Mouse (Mus musculus) heart, adult 10 weeks (tissue): ENCODE data around the gene Gm5157. TPM values are rescaled to one million over a fixed set of nuclear protein-coding genes. Genes with fewer than 3 reads are reported as not detected.

Experiments
- polyA plus RNA-seq: library from polyadenylated mRNA; stranded (reverse); fragments of 350-450 nt; fragmentation: Illumina TruSeq; extraction: RNeasy Lipid Tissue Mini Kit (QIAGEN cat#74804); gene quantifications from one replicate; pipeline ENCODE4 v1.2.3, GENCODE M21; 2014; ENCODE audit warnings: low read depth, low replicate concordance

The Gm5157 gene
- not detected for polyA plus RNA-seq

DNA sequence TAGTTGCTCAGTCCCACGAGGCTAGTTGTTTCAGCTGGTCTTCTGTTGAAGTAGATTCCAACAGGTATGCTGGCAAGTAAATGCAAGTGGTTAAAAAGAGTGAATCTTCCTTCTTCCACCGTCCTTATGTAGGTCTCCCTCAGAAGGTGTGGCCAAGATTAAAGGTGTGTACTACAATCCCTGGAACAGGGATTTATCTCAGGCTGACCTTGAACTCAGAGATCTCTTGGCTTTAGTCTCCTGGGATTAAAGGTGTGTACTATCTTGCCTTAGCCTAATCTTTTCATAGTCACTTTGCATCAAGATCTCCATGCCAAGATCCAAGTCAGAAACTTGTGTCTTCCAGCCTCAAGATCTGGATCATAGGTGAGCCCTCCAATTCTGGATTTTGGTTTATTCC is at the start of gene Gm5157:
Gm5157 (minus strand) TSS at position 101 of the 400 bp plus-strand sequence.

DNA sequence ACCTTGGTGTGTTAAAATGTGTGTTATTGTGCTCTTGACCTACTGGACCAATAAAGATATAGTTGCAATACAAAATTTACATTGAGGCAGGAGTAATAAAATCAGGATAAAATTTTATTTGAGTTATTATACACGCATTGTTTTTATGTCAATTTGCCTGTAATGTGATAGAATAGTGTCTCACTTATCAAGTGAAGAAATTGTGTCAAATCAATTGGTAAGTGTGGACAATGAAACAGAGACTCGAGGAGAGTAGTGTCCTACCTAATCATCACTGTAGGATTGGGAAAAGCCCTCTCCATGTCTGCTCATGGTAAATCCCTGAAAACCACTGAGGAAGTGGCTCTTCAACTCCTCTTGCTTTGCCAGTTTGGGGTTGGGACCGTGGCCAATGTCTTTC is 28.3 kb downstream of the Gm5157 start, which contains the start of gene Vmn1r123:
Vmn1r123 (plus strand) TSS at position 301 of the 400 bp plus-strand sequence.

Other genes with a start within 250 kb of the Gm5157 start
- not detected for gene Vmn1r119, start 178.0 kb downstream of the Gm5157 start, polyA plus RNA-seq
- not detected for gene Vmn1r120, start 136.6 kb downstream of the Gm5157 start, polyA plus RNA-seq
- not detected for gene Vmn1r121, start 91.9 kb downstream of the Gm5157 start, polyA plus RNA-seq
- gene Vmn1r122, start 56.3 kb downstream of the Gm5157 start, polyA plus RNA-seq = not detected
- not detected for gene Vmn1r123, start 28.2 kb downstream of the Gm5157 start, polyA plus RNA-seq
- gene Vmn1r124, start 70.2 kb upstream of the Gm5157 start, polyA plus RNA-seq = not detected
- gene Vmn1r125, start 81.8 kb upstream of the Gm5157 start, polyA plus RNA-seq = not detected
- gene Vmn1r126, start 111.0 kb upstream of the Gm5157 start, polyA plus RNA-seq = not detected
- gene Vmn1r127, start 129.4 kb upstream of the Gm5157 start, polyA plus RNA-seq = not detected
- gene Vmn1r128, start 158.9 kb upstream of the Gm5157 start, polyA plus RNA-seq = not detected
- not detected for gene Vmn1r129, start 170.9 kb upstream of the Gm5157 start, polyA plus RNA-seq
- not detected for gene Gm6882, start 242.3 kb upstream of the Gm5157 start, polyA plus RNA-seq